10 mouse cellular contexts compared by ENCODE assay signal in genomic region chr11:97936758-97937157, GRCm38 (mm10). TPM values are rescaled to one million over a fixed set of nuclear protein-coding genes. Genes with fewer than 3 reads are reported as not detected.
A peak's percentile ranks its signal among the peaks of the same experiment; 100 is the strongest.
DNase-seq lines count a peak whose midpoint lies in the region; ATAC-seq and TF ChIP-seq lines count a peak whose summit lies in the region.
"Had no signal": no experiment of that assay in that cellular context is flagged by ENCODE, and none has a peak within 500 bp of the region (broad histone marks: within the 10 kb centered on the region; RNA-seq: fewer than 3 reads in every experiment).

No protein-coding gene starts in this region.

- TF ChIP-seq POLR2A in brain, embryonic 14.5 days (IDR thresholded peaks at IDR 0.05; ENCODE audit: borderline replicate concordance, extremely low read depth, insufficient read depth, insufficient read length, poor library complexity, severe bottlenecking) = no peak

- peak; percentile 51 to 81 for DNase-seq in heart, adult 18-20 months
- DNase-seq in heart, postnatal 25 days (ENCODE audit: low spot score) = no peak
- DNase-seq in right cerebral cortex, postnatal 14 days = peak; percentile 47
- DNase-seq in right cerebral cortex, adult 18-20 months = no peak
- peak; percentile 53 for DNase-seq in brain, embryonic 14.5 days (ENCODE audit: low read depth)
- DNase-seq in hindbrain, postnatal 0 days (ENCODE audit: low spot score) = peak; percentile 60
- DNase-seq in lung, postnatal 4 days = peak; percentile 44 to 72
- DNase-seq in testis, postnatal 10 days (ENCODE audit: low spot score) = peak; percentile 79

- H3K27me3 ChIP-seq in hindbrain, postnatal 0 days (ENCODE audit: insufficient read depth, low read length) = no peaks in the 10 kb centered on the region
- H3K27me3 ChIP-seq: embryonic facial prominence, embryonic 12.5 days; liver, embryonic 15.5 days had no signal

- TF ChIP-seq CTCF in brain, embryonic 14.5 days (IDR thresholded peaks at IDR 0.05; ENCODE audit: borderline replicate concordance, extremely low read depth, insufficient read depth, insufficient read length) = peak; percentile 67; the same call in 1 of the 2 replicates
- peak; percentile 78 for TF ChIP-seq CTCF in hindbrain, postnatal 0 days (IDR thresholded peaks at IDR 0.05; ENCODE audit: low read depth)

- intact Hi-C loops in heart, postnatal 25 days (cut with DNase I) = no loop called here

- ATAC-seq in hindbrain, postnatal 0 days = no peak

- no peaks in the 10 kb centered on the region for H3K9me3 ChIP-seq in hindbrain, postnatal 0 days (ENCODE audit: low read length)
- H3K9me3 ChIP-seq: embryonic facial prominence, embryonic 12.5 days; liver, embryonic 15.5 days had no signal

- H3K27ac ChIP-seq in hindbrain, postnatal 0 days = no peak overlapping the region
- H3K27ac ChIP-seq: embryonic facial prominence, embryonic 12.5 days; liver, embryonic 15.5 days had no signal

- 39% methylated on average over 3 of the region's 3 CpGs for WGBS in hindbrain, postnatal 0 days

- H3K4me3 ChIP-seq in hindbrain, postnatal 0 days (ENCODE audit: low read length) = no peak overlapping the region
- H3K4me3 ChIP-seq: embryonic facial prominence, embryonic 12.5 days; liver, embryonic 15.5 days had no signal

- no peaks in the 10 kb centered on the region for H3K4me1 ChIP-seq in hindbrain, postnatal 0 days (ENCODE audit: insufficient read depth, low read length)
- H3K4me1 ChIP-seq: embryonic facial prominence, embryonic 12.5 days had no signal

- H3K9ac ChIP-seq in hindbrain, postnatal 0 days (replicated peaks; ENCODE audit: low read length) = no peak overlapping the region
- H3K9ac ChIP-seq: embryonic facial prominence, embryonic 12.5 days; liver, embryonic 15.5 days had no signal

- no peak overlapping the region for H3K4me2 ChIP-seq in hindbrain, postnatal 0 days (ENCODE audit: low read depth, low read length)
- H3K4me2 ChIP-seq: embryonic facial prominence, embryonic 12.5 days; liver, embryonic 15.5 days had no signal

- H3K36me3 ChIP-seq in hindbrain, postnatal 0 days (ENCODE audit: insufficient read depth, low read length) = no peaks in the 10 kb centered on the region
- H3K36me3 ChIP-seq: embryonic facial prominence, embryonic 12.5 days; liver, embryonic 15.5 days had no signal

RNA-seq across cellular contexts. Expression of gene Plxdc1, which starts 49.5 kb away (rescaled TPM):
- 1 to 10 TPM; 3.2 to 4.6 TPM for total RNA-seq in heart, adult 18-20 months (2021)
- total RNA-seq in heart, postnatal 25 days (2021) = 1 to 10 TPM; 5.4 to 6.0 TPM
- polyA plus RNA-seq in brain, embryonic 14.5 days (2012; rRNA removed) = 0.67 and 0.90 TPM in 2 replicates
- total RNA-seq in hindbrain, postnatal 0 days (2014; rRNA removed) = 1.5 and 3.8 TPM in 2 replicates
- polyA plus RNA-seq in hindbrain, postnatal 0 days (2015; fragmentation: Nextera tagmentation; extraction: Ambion mirVana) = 4.2 and 4.6 TPM in 2 replicates

RNA-seq across cellular contexts. Expression of gene Fbxo47, which starts 52.8 kb away (rescaled TPM):
- total RNA-seq in heart, adult 18-20 months (2021) = under 1 TPM; 0.35 to 0.75 TPM
- under 1 TPM in 1 of 2 experiments, not detected in 1; 0.11 TPM for total RNA-seq in heart, postnatal 25 days (2021)
- polyA plus RNA-seq in brain, embryonic 14.5 days (2012; rRNA removed) = 0.88 and 0.90 TPM in 2 replicates
- 0.47 and 1.2 TPM in 2 replicates for total RNA-seq in hindbrain, postnatal 0 days (2014; rRNA removed)
- polyA plus RNA-seq in hindbrain, postnatal 0 days (2015; fragmentation: Nextera tagmentation; extraction: Ambion mirVana) = 0.34 and 0.36 TPM in 2 replicates

RNA-seq across cellular contexts. Expression of gene Arl5c, which starts 59.2 kb away (rescaled TPM):
- total RNA-seq in heart, adult 18-20 months (2021) = 1 to 10 TPM in 1 of 2 experiments, not detected in 1; 1.1 TPM
- under 1 TPM; 0.57 to 0.92 TPM for total RNA-seq in heart, postnatal 25 days (2021)
- polyA plus RNA-seq in brain, embryonic 14.5 days (2012; rRNA removed) = 0.89 and 1.1 TPM in 2 replicates
- total RNA-seq in hindbrain, postnatal 0 days (2014; rRNA removed) = 2.0 and 2.6 TPM in 2 replicates
- 3.6 and 4.8 TPM in 2 replicates for polyA plus RNA-seq in hindbrain, postnatal 0 days (2015; fragmentation: Nextera tagmentation; extraction: Ambion mirVana)

Comparison
In these comparisons a context has a peak if more than half of its experiments do, and no peak if none do; other contexts are left out.
1. DNase-seq: peak in heart, adult 18-20 months (2 of 2), right cerebral cortex, postnatal 14 days (single experiment), brain, embryonic 14.5 days (single experiment), hindbrain, postnatal 0 days (single experiment), lung, postnatal 4 days (2 of 2) and testis, postnatal 10 days (single experiment); none in heart, postnatal 25 days (single experiment) and right cerebral cortex, adult 18-20 months (single experiment).